Mouse (Mus musculus): ENCODE measurements at regions not wholly inside any gene's neighbourhood (a gene's known extent, or its start where the extent isn't known, plus 50 kb on each side); places are given as distances from the start of the nearest gene placed in this dataset.
"Not testable (repeated sequence)": the region's sequence is repeated elsewhere in the genome, so short reads cannot be mapped to it uniquely, and the experiment has no call there.

DNA sequence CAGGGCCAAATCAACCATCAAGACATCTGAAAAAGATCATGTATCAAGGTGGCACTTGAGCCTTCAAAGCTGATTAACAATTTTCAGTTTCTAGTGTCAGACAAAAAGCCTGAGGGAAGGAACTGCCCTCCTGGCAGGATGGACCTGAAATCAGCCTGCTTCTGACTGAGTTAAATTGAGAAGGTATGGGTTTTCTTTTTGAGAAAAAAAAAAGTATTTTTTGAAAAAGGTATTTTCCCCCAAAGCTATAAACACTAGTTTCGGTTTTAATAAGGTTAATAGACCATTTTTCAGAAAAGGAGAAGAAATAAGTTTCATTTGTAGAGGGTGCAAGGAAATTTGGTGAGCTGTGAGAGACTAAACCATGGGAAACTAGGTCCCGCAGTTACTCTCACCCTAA lies 124.6 kb upstream of the Mrpl21 start:
- not testable (repeated sequence) for DNase-seq (ENCODE audit: low read depth, low spot score)

- DNase-seq (ENCODE audit: low read depth, low spot score) = no peak
Observed at GRCm38 (mm10) chr19:3159346-3159745, 123.4 kb upstream of the Mrpl21 start.

DNA sequence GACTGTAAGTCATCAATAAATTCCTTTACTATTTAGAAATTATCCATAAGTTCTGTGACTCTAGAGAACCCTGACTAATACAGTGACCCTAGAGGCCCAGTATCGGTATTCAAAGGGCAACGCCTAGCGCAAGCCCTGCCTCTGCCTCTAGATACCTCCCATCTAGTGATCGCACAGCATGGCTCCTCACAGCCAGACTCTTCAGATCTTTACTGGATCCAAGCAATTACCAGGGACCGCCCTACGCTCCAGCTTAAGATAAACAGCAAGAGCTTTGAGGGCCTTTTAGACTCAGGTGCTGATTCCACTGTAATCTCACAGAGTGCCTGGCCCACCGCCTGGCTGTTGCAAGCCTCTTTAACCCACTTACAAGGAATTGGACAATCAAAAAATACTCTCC lies 115.0 kb upstream of the Mrpl21 start:
- DNase-seq (ENCODE audit: low read depth, low spot score) = peak; percentile 64

GRCm38 (mm10) chr19:3182625-3183024 lies 100.1 kb upstream of the Mrpl21 start:
- no peak for DNase-seq (ENCODE audit: low read depth, low spot score)

GRCm38 (mm10) chr19:3192644-3193043 lies 90.1 kb upstream of the Mrpl21 start:
- DNase-seq (ENCODE audit: low read depth, low spot score) = no peak

- DNase-seq (ENCODE audit: low read depth, low spot score) = peak; percentile 77
Observed at GRCm38 (mm10) chr19:3204504-3204903, 78.2 kb upstream of the Mrpl21 start.

GRCm38 (mm10) chr19:3205406-3205805 lies 77.3 kb upstream of the Mrpl21 start:
- DNase-seq (ENCODE audit: low read depth, low spot score) = peak; percentile 61

DNA sequence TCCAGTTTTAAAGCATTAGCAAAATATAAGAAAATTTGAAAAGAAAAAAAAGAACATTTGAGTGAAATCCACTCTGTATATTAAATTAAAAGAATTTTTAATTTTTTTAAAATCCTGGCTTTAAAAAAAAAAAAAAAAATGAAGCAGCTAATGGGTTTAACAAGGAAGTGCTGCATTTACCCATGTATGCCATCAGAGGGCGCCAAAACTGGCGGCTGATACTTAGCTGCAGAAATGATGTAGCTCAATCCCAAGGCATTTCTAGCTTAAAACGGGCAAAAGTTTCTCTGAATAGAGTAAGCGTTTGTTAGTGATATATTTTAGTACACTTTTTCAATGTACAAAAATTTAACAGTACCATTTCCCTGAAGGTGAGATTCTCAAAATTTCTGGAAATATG lies 74.4 kb upstream of the Mrpl21 start:
- DNase-seq (ENCODE audit: low read depth, low spot score) = peak; percentile 78

Measured in ZHBTc4 (cell line).